Mouse (Mus musculus): ENCODE measurements around the gene Asrgl1. TPM values are rescaled to one million over a fixed set of nuclear protein-coding genes. Genes with fewer than 3 reads are reported as not detected.

The Asrgl1 gene
- total RNA-seq, 2 experiments from 2014 or later: 20.0 to 29.3 TPM

- intact Hi-C loops (cut with DNase I): no loop called here
- no peak for DNase-seq
These were observed 59.4 kb downstream of the Asrgl1 start for GRCm38 (mm10) chr19:9076035-9076434.

- DNase-seq: no peak
- intact Hi-C loops (cut with DNase I): no loop called here
These were observed 59.9 kb downstream of the Asrgl1 start for GRCm38 (mm10) chr19:9075558-9075957.

GRCm38 (mm10) chr19:9074424-9074823, 61.0 kb downstream of the Asrgl1 start:
- intact Hi-C loops (cut with DNase I): loop anchor here (5.0 kb wide), 1 partner anchor 42 kb away; no protein-coding TSS in a partner anchor
- no peak for DNase-seq

- no peak for DNase-seq
- intact Hi-C loops (cut with DNase I): loop anchor here (5.0 kb wide), 1 partner anchor 42 kb away; no protein-coding TSS in a partner anchor
These were observed 61.5 kb downstream of the Asrgl1 start for GRCm38 (mm10) chr19:9073776-9074411.

DNA sequence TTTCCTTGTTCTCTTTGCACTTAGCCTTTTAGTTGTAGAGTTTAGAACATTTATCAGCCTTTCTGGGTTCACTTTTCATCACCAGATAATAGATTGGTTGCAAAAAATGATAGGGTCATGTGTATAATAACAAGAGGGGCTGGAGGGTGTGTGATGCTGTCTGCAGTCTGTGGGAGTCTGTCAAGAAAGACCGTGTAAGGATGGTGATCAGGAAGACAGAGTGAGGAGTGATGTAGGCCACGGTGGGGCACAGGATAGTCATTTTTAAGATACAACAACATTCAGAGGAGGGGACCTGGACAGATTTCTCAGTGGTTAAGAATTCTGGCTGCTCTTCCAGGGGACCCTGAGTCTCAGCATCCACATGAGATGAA, 63.3 kb downstream of the Asrgl1 start:
- intact Hi-C loops (cut with DNase I): loop anchor here (5.0 kb wide), 1 partner anchor 40 kb away; no protein-coding TSS in a partner anchor
- no peak for DNase-seq

- DNase-seq: peak; percentile 78 to 80
- intact Hi-C loops (cut with DNase I): loop anchor here (2.0 to 5.0 kb wide), 2 partner anchors 39 to 79 kb away; no protein-coding TSS in a partner anchor
These were observed 63.8 kb downstream of the Asrgl1 start for GRCm38 (mm10) chr19:9071456-9072156.

DNA sequence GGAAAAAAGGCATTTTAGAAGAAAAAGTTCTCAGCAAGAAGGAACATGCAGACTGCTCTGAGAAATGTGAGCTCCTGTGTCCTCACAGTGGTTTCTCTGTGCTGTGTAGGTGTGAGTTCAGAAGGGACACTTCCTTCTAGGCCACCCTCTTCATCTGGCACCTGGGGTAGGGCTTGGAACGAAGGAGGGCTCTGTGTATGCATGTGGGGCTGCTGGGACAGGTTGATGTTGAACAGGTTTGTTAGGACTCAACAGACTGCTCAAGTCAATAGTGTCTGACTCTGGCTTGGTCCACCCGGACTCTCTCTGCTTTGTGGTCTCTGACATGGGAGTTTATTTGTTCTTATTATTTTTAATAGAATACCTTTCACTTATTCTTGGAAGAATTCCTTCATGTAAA, 65.1 kb downstream of the Asrgl1 start:
- intact Hi-C loops (cut with DNase I): loop anchor here (2.0 to 5.0 kb wide), 2 partner anchors 38 to 78 kb away; no protein-coding TSS in a partner anchor
- no peak for DNase-seq

- DNase-seq: peak in 1 of 2 experiments; percentile 54
- intact Hi-C loops (cut with DNase I): loop anchor here (2.0 to 5.0 kb wide), 2 partner anchors 37 to 77 kb away; no protein-coding TSS in a partner anchor
These were observed 65.6 kb downstream of the Asrgl1 start for GRCm38 (mm10) chr19:9069687-9070307.

- no peak for DNase-seq
- intact Hi-C loops (cut with DNase I): no loop called here
These were observed 68.1 kb downstream of the Asrgl1 start for GRCm38 (mm10) chr19:9067292-9067691.

DNA sequence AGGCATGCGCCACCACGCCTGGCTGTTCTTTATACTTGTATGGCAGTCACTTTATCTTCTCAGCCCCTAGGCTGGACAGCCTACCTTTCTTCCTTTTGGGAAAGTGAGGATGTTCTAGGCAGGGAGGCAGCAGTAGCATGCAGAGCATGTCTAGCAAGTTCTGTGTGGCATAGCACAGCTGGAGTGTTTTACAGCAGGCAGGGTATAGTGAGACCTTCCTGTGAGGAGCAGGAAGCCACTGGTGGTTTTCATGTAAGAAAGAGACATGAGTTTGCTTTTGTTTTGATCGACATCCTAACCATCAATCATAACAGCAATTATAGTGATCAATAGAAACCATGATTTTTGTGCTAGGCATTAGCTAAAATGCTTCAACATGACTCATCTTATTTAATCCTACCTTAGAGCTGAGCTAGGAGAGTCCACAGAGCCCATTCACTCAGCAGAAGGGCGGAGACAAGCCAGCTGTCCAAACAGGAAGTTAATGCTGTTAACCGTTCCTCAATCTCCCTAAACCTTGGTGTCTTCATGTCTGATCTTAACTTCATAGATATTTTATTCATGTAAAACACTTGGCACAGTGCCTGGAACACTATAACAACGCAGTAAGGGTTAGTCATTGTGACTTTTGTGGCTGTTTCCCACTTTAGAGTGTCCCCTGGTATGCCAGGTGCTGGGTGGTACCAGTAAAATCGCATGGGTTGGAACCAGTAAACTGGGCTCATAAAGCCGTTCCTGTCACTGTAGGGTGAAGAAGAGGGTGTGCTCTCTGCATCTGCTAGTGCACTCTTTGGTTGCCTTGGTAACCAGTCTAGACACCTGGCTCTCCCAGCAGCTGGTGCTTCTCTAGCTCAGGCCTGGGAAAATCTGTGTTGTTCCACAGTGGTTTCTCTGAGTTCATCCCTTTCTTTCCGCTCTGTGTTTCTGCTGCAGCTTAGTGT, 69.5 kb downstream of the Asrgl1 start:
- no peak for DNase-seq
- intact Hi-C loops (cut with DNase I): no loop called here

DNA sequence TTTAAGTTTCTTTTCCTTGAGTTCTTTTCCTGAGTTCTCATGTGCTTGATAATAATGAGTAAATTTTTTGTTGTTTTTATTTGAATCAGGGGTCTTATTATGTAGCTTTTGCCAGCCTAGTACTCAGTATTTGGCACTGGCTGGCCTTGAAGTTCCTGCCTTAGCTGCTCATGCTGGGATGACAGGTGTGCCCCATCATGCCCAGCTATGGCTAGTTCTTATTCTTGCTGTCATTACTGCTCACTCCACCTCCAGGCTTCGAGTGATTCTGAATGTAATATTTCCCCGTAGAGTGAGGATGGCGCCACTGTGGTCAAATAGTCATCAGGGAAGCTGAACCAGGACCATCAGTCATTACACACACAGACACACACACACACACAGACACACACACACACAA, 71.6 kb downstream of the Asrgl1 start:
- no peak for DNase-seq
- intact Hi-C loops (cut with DNase I): no loop called here

GRCm38 (mm10) chr19:9062822-9063221, 72.6 kb downstream of the Asrgl1 start:
- intact Hi-C loops (cut with DNase I): no loop called here
- no peak for DNase-seq

DNA sequence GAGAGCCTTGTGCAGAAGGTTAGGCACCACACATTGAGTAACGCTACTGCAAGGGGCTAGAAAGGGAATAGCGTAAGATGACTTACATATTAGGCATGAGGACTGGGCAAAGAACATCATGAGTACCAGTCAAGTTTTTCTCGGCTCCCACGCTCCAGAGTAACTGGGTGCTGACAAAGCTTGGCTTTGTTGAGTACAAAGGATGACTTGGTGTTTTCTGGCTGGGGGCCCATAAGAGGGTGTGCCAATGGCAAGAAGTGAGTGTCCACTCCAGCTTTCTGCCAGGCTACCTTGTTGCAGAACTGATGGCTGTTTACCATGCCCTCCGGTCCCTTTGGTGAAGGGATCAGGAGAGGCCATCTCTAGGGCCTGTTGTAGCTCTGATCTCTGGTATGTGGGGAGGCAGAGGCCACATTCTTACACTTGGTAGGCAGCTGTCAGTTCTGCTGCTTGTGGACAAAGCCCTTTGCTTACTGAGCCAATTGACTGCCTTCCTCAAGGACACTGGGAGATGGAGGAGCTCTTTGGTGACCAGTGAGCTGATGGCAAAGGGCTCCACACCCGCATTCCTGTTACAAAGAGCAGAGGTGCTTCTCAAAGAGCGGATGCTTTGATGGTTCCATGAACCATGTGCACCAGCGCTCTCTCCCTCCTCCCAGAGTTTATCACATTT, 74.1 kb downstream of the Asrgl1 start:
- DNase-seq: no peak
- intact Hi-C loops (cut with DNase I): no loop called here

DNA sequence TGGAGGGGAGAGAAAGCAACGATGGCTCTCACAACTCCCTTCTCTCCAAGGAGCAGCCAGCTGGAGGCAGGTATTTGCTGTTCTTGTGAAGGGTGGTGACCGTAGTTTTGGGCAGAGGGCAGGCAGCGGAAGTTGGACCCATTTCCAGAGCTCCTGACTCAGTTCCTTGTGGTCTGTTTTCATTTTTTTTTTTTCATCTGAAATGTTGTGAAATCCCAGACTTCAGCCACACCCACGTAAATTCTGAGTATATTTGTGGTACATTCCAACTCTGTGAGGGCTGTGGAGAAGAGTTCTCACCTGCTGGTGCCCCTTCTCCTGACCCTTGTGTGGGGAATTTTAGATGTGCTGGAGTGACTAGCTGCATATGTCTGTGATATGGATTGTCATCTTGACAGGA, 75.3 kb downstream of the Asrgl1 start:
- intact Hi-C loops (cut with DNase I): no loop called here
- DNase-seq: no peak

Other genes with a start within 250 kb of the Asrgl1 start
- 10 to 100 TPM; 16.0 to 16.4 TPM for gene 1810009A15Rik, start 246.8 kb downstream of the Asrgl1 start, total RNA-seq (2021)
- gene Gm49416, start 246.7 kb downstream of the Asrgl1 start, total RNA-seq (2021): 1 to 10 TPM in 1 of 2 experiments, not detected in 1; 1.2 TPM
- gene Ints5, start 242.6 kb downstream of the Asrgl1 start, total RNA-seq (2021): 10 to 100 TPM; 12.3 to 12.9 TPM
- gene Ganab, start 237.6 kb downstream of the Asrgl1 start, total RNA-seq (2021): 10 to 100 TPM; 60.6 to 63.7 TPM
- gene B3gat3, start 215.3 kb downstream of the Asrgl1 start, total RNA-seq (2021): 10 to 100 TPM; 37.1 to 38.0 TPM
- gene Rom1, start 206.3 kb downstream of the Asrgl1 start, total RNA-seq (2021): 10 to 100 TPM; 12.4 to 12.7 TPM
- gene Eml3, start 206.1 kb downstream of the Asrgl1 start, total RNA-seq (2021): 10 to 100 TPM; 12.5 to 16.2 TPM
- 10 to 100 TPM; 42.1 to 44.8 TPM for gene Mta2, start 193.8 kb downstream of the Asrgl1 start, total RNA-seq (2021)
- 1 to 10 TPM; 7.6 TPM for gene Tut1, start 181.8 kb downstream of the Asrgl1 start, total RNA-seq (2021)
- gene Eef1g, start 168.6 kb downstream of the Asrgl1 start, total RNA-seq (2021): 100 to 1,000 TPM; 220 to 273 TPM
- 100 to 1,000 TPM; 288 to 310 TPM for gene Ahnak, start 146.4 kb downstream of the Asrgl1 start, total RNA-seq (2021)
- gene Scgb1a1, start 47.7 kb downstream of the Asrgl1 start, total RNA-seq (2021): 100 to 1,000 TPM in 1 of 2 experiments, not detected in 1; 233 TPM